Mouse (Mus musculus) heart, postnatal 14 days (tissue): ENCODE results near the gene Lhx9. TPM values are rescaled to one million over a fixed set of nuclear protein-coding genes. Genes with fewer than 3 reads are reported as not detected.

Experiments used
- DNase-seq, 2 experiments: peaks; one replicate each; pipeline ENCODE4 v3.0.0; 2021 to 2022
- intact Hi-C: fragments of 180-260 bp; cut with DNase I; formaldehyde crosslinking; loops from one replicate; pipeline ENCODE4 v1.15.1; 2025
- long read RNA-seq, 2 experiments: library from polyadenylated mRNA; stranded (forward); transcript quantifications; one replicate each; pipeline ENCODE4 v2.0.0; 2021
- total RNA-seq, 2 experiments: library from RNA; stranded (reverse); gene quantifications; 2 replicates each; pipeline ENCODE4 v1.2.3; 2021

Gene Lhx9
- under 1 TPM in 1 of 2 experiments, not detected in 1; 0.24 TPM for total RNA-seq
- long read RNA-seq, experiment 1: 0 reads
- long read RNA-seq, experiment 2: 0 reads

DNA sequence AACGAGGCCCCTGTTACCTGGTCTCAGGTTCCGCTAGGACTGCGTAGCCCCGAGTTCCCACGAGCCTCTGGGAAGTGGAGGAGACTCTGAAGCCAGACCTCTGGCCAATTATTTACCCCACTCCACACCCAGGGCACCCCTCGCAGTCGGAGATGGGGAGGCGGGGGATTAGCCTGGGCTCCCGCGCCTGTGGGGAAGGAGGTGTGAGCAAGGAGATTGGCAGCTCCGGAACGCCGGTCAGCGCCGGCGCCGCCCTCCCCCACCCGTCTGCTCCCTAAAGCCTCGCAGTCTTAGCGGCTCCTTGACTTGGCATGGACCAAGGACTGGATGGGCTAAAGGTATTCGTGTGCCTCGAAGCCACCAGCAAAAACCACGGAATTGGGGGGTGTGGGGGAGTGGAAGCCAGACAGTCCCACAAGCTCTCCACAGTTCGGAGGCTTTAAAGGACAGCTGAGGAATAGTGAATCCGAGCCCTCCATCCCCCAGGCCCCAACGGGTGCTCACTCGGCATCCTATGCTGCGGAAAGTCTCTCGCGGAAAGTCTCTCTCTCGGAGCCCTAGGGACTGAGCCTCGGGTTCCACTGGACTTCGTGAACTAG, at the start of gene Lhx9:
Gene Lhx9, minus strand, starts transcription at position 67 of the 599 bp plus-strand sequence.
- DNase-seq: peak in 1 of 2 experiments; percentile 19

DNA sequence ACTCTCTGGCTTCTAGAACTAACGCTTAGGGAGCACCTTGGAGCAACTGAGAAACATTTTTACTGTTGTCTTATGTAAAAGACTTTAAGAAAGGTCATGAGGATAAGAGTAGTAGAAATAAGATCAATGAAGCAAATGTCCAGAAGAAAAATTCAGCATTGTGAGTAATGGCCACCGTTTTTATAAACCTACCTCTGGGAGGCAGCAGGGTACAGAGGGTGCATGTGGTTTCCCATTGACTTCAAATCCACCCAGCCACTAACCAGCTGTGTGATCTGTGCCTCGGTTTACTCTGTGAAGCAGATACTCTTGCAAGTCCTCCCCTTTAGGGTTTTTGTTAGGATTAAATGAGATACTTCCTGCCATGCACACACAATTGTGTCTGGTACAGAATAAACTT, 47.7 kb upstream of the Lhx9 start:
- intact Hi-C loops: no loop called here
- no peak for DNase-seq

More for the DNA sequence above, at the start of gene Lhx9:
- intact Hi-C loops: no loop called here

GRCm38 (mm10) chr1:138877470-138878254, 29.3 kb upstream of the Lhx9 start:
- intact Hi-C loops: no loop called here
- no peak for DNase-seq

GRCm38 (mm10) chr1:138876371-138877045, 28.1 kb upstream of the Lhx9 start:
- intact Hi-C loops: no loop called here
- no peak for DNase-seq

- intact Hi-C loops: loop anchor here (5.0 kb wide), 1 partner anchor 226 kb away; no protein-coding TSS in a partner anchor
- DNase-seq: peak; percentile 86 to 87
Observed at GRCm38 (mm10) chr1:138856101-138856950, 7.9 kb upstream of the Lhx9 start, which contains the start of gene 2310009B15Rik. TSS of gene 2310009B15Rik (minus strand) at chr1:138856852.

GRCm38 (mm10) chr1:138850823-138851222, 2.4 kb upstream of the Lhx9 start:
- no peak for DNase-seq
- intact Hi-C loops: no loop called here

DNA sequence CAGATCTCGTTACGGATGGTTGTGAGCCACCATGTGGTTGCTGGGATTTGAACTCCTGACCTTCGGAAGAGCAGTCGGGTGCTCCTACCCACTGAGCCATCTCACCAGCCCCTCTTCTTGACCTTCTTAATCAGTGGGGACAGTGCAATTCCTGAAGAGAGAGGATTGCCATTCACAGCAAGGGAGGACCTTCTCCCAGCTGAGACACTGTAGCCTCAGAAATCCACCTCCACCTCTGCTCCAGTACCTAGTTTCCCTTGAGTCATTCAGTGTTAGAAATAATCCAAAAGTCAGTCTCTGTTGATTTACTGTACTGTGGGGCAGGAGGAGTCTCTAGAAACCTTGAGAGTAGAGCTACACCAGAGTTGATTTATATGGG, 1.8 kb upstream of the Lhx9 start:
- DNase-seq: no peak
- intact Hi-C loops: no loop called here

- intact Hi-C loops: no loop called here
- DNase-seq: no peak
Observed at GRCm38 (mm10) chr1:138849531-138850160, 1.3 kb upstream of the Lhx9 start.

DNA sequence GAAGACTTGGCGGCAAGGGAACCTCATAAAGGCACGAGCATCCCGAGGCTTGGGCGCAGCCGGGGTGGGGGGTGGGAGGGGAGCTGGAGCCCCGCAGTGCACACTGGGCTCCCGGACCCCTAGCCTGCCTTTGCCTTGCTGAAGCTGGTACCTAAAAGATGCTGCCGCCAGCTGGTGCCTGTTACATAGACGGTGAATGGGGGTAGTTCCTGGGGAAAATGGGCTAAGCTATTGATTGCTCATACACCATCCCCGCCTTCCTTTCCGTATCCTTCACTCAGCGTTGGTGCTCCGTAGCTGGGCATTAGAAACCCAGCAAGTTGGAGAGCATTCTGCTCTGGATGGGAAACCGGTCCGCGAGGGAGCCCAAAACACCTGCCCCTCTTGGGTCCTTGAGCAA, 351 bp downstream of the Lhx9 start:
- intact Hi-C loops: no loop called here
- no peak for DNase-seq

DNA sequence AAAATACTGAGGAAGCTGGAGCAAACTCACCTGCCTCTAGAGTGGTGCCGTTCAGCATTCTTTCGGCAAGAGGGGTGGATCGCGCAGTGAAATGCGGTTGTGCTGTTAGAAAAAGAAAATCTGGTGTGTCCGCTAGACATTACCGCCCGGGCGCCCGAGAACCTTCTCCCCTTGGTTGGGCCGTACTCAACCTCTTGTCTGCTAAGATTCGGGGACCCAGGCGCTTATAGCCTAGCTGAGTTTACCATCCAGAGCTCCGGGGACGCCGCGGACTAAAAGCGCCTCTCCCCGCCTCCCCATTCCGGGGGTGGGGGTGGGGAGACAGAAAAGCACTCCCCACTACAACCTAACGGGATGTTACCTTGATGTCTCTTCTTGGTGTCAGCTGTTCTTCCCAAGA, 1.2 kb downstream of the Lhx9 start:
- DNase-seq: no peak
- intact Hi-C loops: no loop called here

GRCm38 (mm10) chr1:138846581-138846980, 1.8 kb downstream of the Lhx9 start:
- no peak for DNase-seq
- intact Hi-C loops: no loop called here

DNA sequence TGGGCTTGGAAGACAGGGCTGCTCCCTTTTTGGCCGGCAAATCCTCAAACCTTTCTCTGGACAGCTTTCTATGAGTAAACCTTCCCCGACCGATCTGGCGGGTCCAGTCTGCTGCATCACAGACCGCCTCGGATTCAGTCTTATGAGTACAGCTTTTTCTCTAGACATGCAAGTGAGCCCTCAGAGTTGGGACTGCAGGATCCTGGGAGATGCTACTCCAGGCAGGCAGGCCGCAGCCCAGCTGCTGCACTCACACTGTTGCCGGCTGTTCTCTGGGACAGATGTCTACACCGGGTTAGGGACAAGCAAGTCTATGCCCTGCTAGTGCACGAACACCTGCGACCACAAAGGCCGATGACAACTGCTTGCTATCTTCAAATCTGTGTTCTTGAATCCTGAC, 2.2 kb downstream of the Lhx9 start:
- no peak for DNase-seq
- intact Hi-C loops: no loop called here

DNA sequence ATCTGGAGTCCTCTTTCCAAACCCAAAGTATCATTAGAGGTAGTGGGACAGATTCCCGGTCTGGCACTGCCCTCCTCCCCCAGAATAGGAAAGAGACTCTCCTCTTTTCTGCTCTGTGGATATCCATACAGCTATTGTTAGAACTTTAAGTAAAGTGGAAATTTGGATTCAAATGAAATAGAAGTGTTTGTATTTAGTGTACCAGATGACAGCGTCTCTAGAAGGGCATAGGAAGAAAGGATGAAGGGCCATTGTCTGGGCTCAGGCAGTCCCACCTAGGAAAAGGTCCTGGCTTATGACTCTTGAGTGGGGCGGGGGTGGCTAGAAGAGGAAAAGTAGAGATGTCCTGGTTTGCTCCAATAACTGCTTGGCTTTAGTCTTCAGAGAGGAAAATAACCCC, 2.9 kb downstream of the Lhx9 start:
- no peak for DNase-seq

DNA sequence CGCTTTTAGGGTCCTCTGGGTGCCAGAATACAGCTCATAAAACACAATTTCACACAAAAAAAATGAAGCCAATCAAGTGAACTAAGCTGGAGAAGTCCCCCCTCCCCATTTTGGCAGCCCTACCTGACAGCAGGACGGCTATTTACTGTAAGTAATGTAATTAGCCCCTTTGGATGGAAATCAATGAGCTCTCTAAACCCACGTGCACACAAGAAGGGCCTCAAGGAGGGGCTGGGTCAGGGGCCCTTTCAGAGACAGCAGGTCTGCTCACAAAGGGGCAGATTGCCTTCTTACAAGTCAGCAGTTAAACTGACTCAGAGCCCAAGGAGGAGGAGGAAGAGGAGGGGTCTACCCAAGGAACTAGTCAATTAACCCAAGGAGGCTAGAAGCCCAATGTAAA, 4.2 kb downstream of the Lhx9 start:
- DNase-seq: no peak
- intact Hi-C loops: loop anchor here (5.0 kb wide), 1 partner anchor 517 kb away; no protein-coding TSS in a partner anchor

More for the DNA sequence above, 2.9 kb downstream of the Lhx9 start:
- intact Hi-C loops: no loop called here

GRCm38 (mm10) chr1:138843361-138844091, 4.9 kb downstream of the Lhx9 start:
- intact Hi-C loops: loop anchor here (5.0 kb wide), 1 partner anchor 516 kb away; no protein-coding TSS in a partner anchor
- peak in 1 of 2 experiments; percentile 21 for DNase-seq

DNA sequence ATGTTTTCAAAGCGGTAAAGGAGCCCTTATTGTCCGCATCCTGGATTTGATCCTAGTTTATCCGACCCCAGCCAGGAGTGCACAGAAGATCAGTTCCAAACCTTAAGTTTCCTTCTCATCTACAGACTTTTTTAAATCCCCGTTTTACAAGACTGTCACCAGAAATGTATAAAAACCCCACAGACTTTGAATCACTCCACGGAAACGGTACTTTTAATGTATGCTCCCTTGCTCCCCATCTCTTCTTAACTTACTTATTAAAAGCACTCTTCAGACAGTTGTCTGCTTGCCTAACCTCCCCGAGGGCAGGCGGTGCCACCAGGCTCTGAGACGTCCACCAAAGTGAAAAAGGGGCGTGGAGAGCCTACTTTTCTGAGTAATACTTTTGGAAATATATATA, 5.6 kb downstream of the Lhx9 start:
- no peak for DNase-seq

GRCm38 (mm10) chr1:138842315-138842714, 6.1 kb downstream of the Lhx9 start:
- intact Hi-C loops: loop anchor here (5.0 kb wide), 1 partner anchor 515 kb away; no protein-coding TSS in a partner anchor
- peak in 1 of 2 experiments; percentile 25 for DNase-seq

More for the DNA sequence above, 5.6 kb downstream of the Lhx9 start:
- intact Hi-C loops: loop anchor here (5.0 kb wide), 1 partner anchor 515 kb away; no protein-coding TSS in a partner anchor

GRCm38 (mm10) chr1:138841306-138842095, 6.9 kb downstream of the Lhx9 start:
- peak; percentile 47 to 51 for DNase-seq
- intact Hi-C loops: loop anchor here (5.0 kb wide), 1 partner anchor 514 kb away; no protein-coding TSS in a partner anchor
